Mouse (Mus musculus): Measurements from ENCODE around the gene Dhh. TPM values are rescaled to one million over a fixed set of nuclear protein-coding genes. Genes with fewer than 3 reads are reported as not detected.

Dhh gene
- polyA plus RNA-seq, 1 experiment from 2014 or later, result 1.6 TPM

DNA sequence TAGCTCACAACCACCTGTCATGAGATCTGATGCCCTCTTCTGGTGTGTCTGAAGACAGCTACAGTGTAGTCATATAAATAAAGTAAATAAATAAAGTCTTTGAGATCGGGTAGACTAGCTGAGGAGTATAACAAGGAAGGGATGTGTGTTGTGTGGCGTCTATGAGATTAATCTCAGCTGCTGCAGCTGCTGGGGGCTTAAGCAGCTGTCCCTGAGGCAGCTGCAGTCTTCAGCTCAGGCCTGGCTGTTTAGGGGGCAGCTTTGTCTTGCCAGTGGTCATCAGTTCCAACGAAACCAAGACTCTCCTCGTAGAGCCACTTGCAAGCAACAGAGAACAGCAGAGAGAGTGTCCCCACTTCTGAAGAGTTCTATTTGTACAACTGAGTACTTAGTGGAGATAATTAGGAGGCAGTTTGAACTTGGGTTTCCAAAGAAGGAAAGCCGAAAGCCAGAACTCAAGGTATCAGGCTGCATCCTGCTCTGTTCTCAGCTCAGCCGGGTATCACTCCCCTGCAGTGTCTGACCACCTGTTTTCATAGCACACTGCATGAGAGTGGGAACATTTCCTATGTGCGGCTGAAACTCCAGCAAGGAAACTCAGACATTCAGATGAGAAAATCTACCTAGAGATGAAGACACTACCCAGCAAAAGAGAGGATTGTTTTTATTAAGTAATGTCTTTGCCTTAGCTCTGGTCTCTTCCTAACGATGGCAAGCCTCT is 11.5 kb downstream of the Dhh start:
- Histone ChIP-seq H3K4me3 (no peak overlapping the region), H3K4me1 (no peaks in the 10 kb centered on the region), H3K9ac (no peak overlapping the region), H3K36me3 (no peaks in the 10 kb centered on the region), H3K27me3 (replicated peaks) (peaks cover 8% of the 10 kb centered on the region; the same call in 1 of the 2 replicates), H3K27ac (no peak overlapping the region), H3K4me2 (replicated peaks) (no peak overlapping the region), H3K9me3 (no peaks in the 10 kb centered on the region)
- 74% methylated on average over 8 of the region's 8 CpGs for WGBS
- ATAC-seq (ENCODE audit: low FRiP score, low read depth), result no peak

DNA sequence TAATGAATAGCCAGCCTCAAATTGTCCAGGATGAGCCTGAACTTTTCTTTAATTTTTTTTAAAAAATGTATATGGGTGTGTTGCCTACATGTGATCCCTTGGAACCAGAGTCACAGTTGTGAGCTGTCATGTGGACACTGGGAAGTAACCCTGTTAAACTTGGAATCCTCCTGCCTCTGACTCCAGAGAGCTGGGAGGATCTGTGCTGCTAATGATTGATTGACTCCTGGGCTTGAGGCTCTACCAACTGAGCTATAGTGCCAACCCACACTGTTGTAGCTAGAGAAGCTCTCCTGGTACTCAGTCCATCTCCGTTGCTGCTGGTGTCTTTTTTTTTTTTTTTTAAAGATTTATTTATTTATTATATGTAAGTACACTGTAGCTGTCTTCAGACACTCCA is 14.2 kb downstream of the Dhh start:
- no peak overlapping the region for H3K27ac ChIP-seq
- 70% methylated on average over 1 of the region's 1 CpGs for WGBS

DNA sequence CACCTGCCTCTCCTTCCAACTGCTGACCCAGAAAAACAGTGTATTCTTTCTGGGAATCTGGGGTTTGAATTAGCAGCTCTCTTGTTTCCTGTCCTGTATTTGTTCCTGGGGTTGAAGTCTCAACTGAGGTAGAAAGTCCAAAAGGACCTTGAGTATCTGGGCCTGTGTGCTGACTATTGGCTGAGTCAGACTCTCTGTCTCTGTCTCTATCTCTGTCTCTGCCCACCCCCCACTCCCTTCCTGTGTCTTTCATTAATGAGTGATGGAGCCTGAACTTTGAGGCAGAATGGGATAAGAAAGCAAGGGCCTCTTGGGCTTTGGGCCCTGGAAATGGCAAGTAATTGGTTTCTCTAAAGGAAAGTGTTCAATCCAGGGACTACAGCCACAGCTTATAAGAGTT is 14.7 kb downstream of the Dhh start:
- no peaks in the 10 kb centered on the region for H3K9me3 ChIP-seq
- H3K4me1 ChIP-seq, result peaks cover 5% of the 10 kb centered on the region; the same call in 1 of the 2 replicates
- H3K27ac ChIP-seq, result no peak overlapping the region
- no peak overlapping the region for H3K4me2 ChIP-seq (replicated peaks)
- no peak for ATAC-seq (ENCODE audit: low FRiP score, low read depth)
- no peak overlapping the region for H3K4me3 ChIP-seq
- no peak overlapping the region for H3K9ac ChIP-seq
- no peaks in the 10 kb centered on the region for H3K36me3 ChIP-seq
- H3K27me3 ChIP-seq (replicated peaks), result no peaks in the 10 kb centered on the region

More for the DNA sequence above, 14.2 kb downstream of the Dhh start:
- no peak overlapping the region for H3K9ac ChIP-seq
- no peak overlapping the region for H3K4me2 ChIP-seq (replicated peaks)
- no peaks in the 10 kb centered on the region for H3K9me3 ChIP-seq
- no peaks in the 10 kb centered on the region for H3K27me3 ChIP-seq (replicated peaks)
- H3K4me3 ChIP-seq, result no peak overlapping the region
- peaks cover 5% of the 10 kb centered on the region; the same call in 1 of the 2 replicates for H3K4me1 ChIP-seq
- ATAC-seq (ENCODE audit: low FRiP score, low read depth), result no peak
- H3K36me3 ChIP-seq, result no peaks in the 10 kb centered on the region

DNA sequence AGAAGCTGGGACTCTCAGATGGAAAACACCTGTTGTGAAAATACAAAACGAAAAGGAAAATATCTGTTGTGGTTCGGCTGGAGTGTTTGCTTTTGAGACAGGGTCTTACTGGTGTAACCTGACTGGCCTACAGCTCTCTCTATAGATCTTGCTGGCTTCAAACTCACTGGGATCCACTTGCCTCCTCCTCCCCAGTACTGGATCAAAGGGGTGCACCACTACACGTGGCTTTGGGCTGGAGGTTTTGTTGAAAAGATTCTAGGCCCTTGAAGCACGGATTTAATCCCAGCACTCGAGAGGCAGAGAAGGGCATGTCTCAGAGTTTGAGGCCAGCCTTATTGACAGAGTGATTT is 16.7 kb downstream of the Dhh start:
- no peaks in the 10 kb centered on the region for H3K36me3 ChIP-seq
- no peaks in the 10 kb centered on the region for H3K9me3 ChIP-seq
- no peak overlapping the region for H3K27ac ChIP-seq
- H3K4me2 ChIP-seq (replicated peaks), result peak overlapping the region; percentile 82
- WGBS, result 9% methylated on average over 5 of the region's 5 CpGs
- H3K4me1 ChIP-seq, result peaks cover 5% of the 10 kb centered on the region; the same call in 1 of the 2 replicates
- peak; percentile 41 for ATAC-seq (ENCODE audit: low FRiP score, low read depth)
- no peak overlapping the region for H3K4me3 ChIP-seq
- H3K9ac ChIP-seq, result peak overlapping the region; percentile 14
- no peaks in the 10 kb centered on the region for H3K27me3 ChIP-seq (replicated peaks)

DNA sequence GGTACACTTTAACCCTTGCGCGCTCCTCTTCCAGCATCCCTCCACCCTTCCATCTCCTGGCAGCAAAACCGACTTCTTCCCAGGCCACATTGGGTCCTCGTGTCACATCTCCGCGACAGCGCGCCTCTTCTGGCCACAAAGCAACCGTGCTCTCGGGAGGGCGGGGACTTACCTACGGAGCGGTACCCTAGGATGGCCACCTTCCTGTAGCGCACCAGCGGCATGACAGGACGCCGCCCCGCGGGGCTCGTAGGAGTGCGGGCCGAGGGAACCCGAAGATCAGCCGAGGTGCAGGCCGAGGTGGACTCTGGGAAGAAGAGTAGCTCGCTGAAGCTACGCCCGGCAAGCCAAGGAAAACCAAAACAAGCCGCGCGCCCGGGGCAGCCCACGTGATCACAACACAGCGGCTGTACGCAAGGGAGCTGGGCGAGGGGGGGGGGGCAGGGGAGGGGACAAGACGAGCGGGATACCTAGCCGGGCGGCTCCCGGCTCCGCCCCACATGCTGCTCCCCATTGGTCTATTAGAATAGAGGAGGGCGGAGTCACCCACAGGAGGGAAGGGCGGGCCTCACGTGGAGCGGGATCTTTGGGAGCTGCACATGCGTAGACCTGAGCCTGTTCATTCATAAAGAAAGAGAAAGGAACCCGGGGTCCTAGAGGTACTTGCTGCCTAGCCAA is 17.2 kb downstream of the Dhh start:
- Histone ChIP-seq H3K4me1 (peaks cover 5% of the 10 kb centered on the region; the same call in 1 of the 2 replicates), H3K4me2 (replicated peaks) (peak overlapping the region; percentile 82), H3K4me3 (peak overlapping the region; percentile 53), H3K36me3 (no peaks in the 10 kb centered on the region), H3K9me3 (no peaks in the 10 kb centered on the region), H3K27ac (peak overlapping the region; percentile 54), H3K27me3 (replicated peaks) (no peaks in the 10 kb centered on the region), H3K9ac (peak overlapping the region; percentile 66)
- WGBS, result under 1% methylated on average over 48 of the region's 48 CpGs
- ATAC-seq (ENCODE audit: low FRiP score, low read depth), result peak; percentile 99

DNA sequence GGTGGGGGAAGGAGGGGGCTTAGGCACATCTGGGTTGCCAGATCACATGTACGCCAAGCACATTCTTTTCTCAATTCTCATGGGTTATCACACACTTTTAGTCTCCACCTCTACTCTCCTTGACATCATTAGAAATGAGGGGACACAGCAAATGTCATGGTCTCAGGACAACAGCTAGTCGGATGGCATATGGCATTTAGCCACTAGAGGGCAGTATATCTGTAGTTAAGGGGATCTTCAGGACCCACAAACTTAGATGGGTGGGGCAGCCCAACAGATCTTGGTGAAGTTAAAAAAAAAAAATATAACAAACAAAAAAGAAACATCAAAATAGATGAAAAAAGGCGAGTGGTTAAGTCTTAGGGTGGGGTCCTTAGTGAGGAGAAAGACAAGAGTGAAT is 21.0 kb downstream of the Dhh start:
- Histone ChIP-seq H3K4me1 (peaks cover 5% of the 10 kb centered on the region), H3K36me3 (no peaks in the 10 kb centered on the region), H3K4me2 (replicated peaks) (no peak overlapping the region), H3K27ac (no peak overlapping the region), H3K9me3 (no peaks in the 10 kb centered on the region), H3K9ac (no peak overlapping the region), H3K27me3 (replicated peaks) (no peaks in the 10 kb centered on the region), H3K4me3 (no peak overlapping the region)
- 21% methylated on average over 3 of the region's 3 CpGs for WGBS
- no peak for ATAC-seq (ENCODE audit: low FRiP score, low read depth)

DNA sequence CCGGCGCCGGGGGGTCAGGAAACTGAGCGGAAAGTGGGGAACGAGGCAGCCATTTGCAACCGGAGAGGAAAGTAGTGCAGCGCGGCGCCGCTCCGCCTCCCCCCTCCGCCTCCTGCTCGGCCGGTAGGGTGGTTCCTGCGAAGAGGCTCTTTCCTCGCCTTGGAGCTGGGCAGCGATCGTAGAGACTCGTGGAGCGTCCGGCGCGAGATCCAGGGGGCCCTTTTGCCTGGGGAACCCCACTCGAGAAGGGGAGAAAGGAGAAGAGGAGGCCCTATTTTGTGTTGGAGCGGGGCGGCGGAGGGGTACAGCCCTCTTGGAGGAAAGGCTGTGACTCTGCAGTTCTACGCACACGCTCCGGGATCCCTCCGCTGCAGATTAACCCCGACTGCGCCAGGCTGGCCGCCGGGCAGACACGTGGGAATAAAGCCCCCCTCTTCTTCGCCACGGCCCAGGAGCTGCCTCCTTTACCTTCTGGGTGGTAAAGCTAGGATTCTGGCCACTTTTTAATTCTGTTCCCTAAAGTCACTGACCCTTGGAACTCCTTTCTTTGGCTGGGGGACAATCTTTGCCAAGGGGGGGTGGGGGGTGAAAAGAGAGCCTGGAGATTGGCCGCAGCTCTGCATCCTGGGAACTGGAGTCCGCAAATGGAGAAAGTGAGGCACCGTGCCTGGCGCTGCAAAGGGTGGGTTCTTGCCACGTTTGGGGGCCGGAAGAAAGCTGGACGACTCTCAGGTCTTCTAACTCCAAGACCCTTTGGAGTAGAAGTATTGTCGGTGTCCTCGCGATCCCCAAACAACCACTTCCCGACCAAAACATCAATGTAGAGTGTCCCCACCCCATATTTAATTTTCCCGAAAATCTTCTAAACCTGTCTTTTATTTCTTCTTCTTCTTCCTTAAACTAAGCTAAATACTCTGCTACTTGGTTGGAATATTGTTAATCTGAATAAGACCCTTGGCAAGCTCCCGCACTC is 26.1 kb downstream of the Dhh start:
- 2% methylated on average over 51 of the region's 51 CpGs for WGBS
- no peaks in the 10 kb centered on the region for H3K9me3 ChIP-seq
- H3K4me1 ChIP-seq, result peaks cover 35% of the 10 kb centered on the region
- H3K27ac ChIP-seq, result peak overlapping the region; percentile 95
- H3K4me3 ChIP-seq, result peak overlapping the region; percentile 99
- H3K4me2 ChIP-seq (replicated peaks), result peak overlapping the region; percentile 97
- peak overlapping the region; percentile 99 for H3K9ac ChIP-seq
- ATAC-seq (ENCODE audit: low FRiP score, low read depth), result peak; percentile 87
- no peaks in the 10 kb centered on the region for H3K36me3 ChIP-seq
- H3K27me3 ChIP-seq (replicated peaks), result no peaks in the 10 kb centered on the region

DNA sequence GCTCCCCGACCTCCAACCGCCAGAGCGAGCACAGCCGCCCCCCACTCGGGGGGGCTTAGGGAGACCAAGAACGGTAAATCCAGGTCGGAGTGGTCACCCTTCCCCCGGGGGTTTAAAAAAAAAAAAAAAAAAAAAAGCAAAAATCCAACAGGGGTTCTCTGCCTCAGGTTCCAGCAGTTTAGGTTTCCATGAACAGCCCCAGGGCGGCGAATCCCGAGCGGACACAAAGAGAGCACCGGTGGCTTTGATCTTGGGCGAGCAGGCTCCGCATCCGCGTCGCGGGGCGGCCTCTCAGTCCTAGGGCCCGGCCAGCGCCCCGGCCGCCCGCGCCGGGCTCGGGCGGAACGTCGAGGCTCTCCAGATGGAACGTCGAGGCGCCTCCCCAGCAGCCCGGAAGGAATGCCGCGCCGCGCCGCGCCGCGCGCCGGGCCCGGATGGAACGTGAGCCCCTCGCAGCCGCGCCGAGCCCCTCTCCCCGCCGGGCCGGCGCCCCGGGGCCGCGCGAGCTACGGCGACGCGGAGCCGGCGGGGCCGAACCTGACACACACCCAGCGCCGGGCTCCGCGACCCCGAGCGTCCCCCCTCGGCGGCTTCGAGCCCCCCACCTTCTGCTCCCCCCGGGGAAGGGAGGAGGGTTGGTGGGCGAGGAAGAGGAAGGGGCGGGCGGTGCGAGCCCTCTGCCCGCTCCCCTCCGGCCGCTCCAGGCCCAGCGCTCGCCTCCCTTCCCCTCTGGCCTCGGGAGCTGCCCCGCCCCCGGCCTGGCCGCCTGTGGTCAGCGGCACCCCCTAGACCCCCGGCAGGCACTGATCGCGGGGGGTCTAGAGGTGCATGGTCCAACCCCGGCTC is 27.0 kb downstream of the Dhh start, which contains the start of gene Kmt2d:
TSS of gene Kmt2d (minus strand) at position 135 of the 846 bp plus-strand sequence.
- Histone ChIP-seq H3K36me3 (peaks cover 3% of the 10 kb centered on the region), H3K4me3 (peak within 1 kb of the TSS; percentile 99), H3K4me1 (peaks cover 35% of the 10 kb centered on the region), H3K27me3 (replicated peaks) (no peaks in the 10 kb centered on the region), H3K4me2 (replicated peaks) (peak within 1 kb of the TSS; percentile 97), H3K9me3 (no peaks in the 10 kb centered on the region), H3K9ac (peak within 1 kb of the TSS; percentile 99), H3K27ac (peak within 1 kb of the TSS; percentile 95)
- WGBS, result under 1% methylated on average over 89 of the region's 94 CpGs
- ATAC-seq (ENCODE audit: low FRiP score, low read depth), result peak; percentile 45

DNA sequence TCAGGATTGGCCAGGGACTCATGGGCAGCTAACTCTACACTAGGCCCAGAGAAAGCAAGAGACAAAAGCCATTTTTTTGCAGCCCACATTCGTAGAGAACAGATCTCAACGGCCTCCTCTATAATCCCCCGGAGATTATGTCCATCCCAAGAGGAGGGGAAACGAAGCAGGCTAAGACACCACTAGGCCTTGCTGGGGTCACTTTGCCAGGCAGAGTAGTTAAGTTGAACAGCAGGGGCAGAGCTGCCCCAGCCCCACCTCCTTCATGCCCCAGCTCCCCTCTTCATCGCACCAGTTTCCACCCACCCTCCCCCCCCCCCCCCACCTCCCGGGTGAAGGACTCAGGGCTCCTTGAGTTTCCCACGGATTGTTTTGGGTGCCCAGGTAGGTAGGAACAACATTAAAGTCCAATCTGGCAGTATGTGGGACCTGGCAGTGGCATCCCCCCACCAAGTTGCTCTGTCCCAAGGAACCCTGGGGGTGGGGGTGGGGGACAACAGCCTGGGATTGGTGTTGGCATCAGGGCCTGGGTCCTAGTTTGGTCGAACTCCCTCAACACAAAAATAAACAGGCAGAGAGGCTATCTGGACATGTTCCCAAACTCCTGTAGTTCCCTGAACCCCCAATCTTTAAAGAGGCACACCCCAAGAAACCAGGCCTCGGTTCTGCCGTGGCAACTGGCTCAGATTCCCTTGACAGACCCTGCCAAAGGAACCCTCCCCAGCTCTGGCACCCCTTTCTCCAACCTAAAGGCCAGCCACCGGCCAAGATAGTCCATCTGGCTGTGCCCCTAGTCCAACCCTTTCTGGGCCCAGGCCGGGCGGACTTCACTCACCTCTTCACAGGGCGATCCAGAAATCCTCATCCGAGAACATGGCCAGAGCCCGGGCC is 27.9 kb downstream of the Dhh start:
- no peak overlapping the region for H3K27ac ChIP-seq
- H3K4me3 ChIP-seq, result peak overlapping the region; percentile 99
- peak overlapping the region; percentile 97 for H3K4me2 ChIP-seq (replicated peaks)
- no peak for ATAC-seq (ENCODE audit: low FRiP score, low read depth)
- H3K9ac ChIP-seq, result peak overlapping the region; percentile 99
- no peaks in the 10 kb centered on the region for H3K9me3 ChIP-seq
- peaks cover 12% of the 10 kb centered on the region for H3K36me3 ChIP-seq
- H3K27me3 ChIP-seq (replicated peaks), result no peaks in the 10 kb centered on the region
- WGBS, result under 1% methylated on average over 16 of the region's 16 CpGs
- H3K4me1 ChIP-seq, result peaks cover 35% of the 10 kb centered on the region

DNA sequence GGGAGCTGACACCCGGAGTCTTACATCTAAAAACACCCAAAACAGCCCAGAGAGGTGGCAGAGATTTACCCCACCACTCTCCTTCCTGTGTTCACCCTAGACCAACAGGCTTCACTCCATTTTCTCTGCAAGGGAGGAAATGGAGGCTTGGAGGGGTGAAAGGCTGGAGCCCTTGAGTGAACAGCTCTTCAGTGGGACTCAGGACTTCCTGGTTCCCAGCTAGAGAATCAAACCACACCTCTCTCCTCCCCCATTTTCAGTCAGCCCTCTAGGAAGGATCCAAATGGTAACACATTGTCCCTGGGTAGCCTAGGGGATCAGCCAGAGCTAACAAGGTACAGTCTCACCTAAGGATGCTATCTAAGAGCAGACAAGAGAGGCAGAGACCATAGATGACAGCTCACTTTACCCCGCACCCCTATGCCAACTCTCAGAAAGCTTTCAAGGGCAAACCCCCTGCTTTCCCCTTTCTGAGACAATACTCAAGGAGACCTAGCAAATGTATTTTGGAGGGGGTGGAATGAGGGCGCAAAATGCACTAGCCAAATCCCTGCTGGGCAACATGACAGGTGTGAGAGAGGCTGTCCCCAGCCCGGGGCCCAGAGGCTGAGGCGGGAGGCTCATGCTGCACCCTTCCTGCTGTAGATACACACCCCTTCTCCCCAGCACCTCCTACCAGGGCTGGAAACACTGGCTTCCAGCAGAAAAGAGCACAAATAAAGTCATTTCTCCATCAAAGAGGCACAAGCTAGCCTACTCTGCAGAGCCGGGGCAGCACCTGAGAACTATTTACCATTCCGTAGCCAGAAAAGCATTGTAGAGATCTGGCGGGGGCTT is 28.8 kb downstream of the Dhh start:
- H3K27ac ChIP-seq, result no peak overlapping the region
- H3K4me3 ChIP-seq, result peak overlapping the region; percentile 99
- peaks cover 35% of the 10 kb centered on the region for H3K4me1 ChIP-seq
- no peaks in the 10 kb centered on the region for H3K9me3 ChIP-seq
- H3K36me3 ChIP-seq, result peaks cover 21% of the 10 kb centered on the region
- no peak for ATAC-seq (ENCODE audit: low FRiP score, low read depth)
- 16% methylated on average over 8 of the region's 8 CpGs for WGBS
- H3K9ac ChIP-seq, result peak overlapping the region; percentile 99
- no peaks in the 10 kb centered on the region for H3K27me3 ChIP-seq (replicated peaks)
- peak overlapping the region; percentile 97 for H3K4me2 ChIP-seq (replicated peaks)
